Mouse (Mus musculus): Measurements from ENCODE around the gene Gm16223. TPM values are rescaled to one million over a fixed set of nuclear protein-coding genes. Genes with fewer than 3 reads are reported as not detected.

The Gm16223 gene
- polyA plus RNA-seq, 1 experiment from 2014 or later: not detected

DNA sequence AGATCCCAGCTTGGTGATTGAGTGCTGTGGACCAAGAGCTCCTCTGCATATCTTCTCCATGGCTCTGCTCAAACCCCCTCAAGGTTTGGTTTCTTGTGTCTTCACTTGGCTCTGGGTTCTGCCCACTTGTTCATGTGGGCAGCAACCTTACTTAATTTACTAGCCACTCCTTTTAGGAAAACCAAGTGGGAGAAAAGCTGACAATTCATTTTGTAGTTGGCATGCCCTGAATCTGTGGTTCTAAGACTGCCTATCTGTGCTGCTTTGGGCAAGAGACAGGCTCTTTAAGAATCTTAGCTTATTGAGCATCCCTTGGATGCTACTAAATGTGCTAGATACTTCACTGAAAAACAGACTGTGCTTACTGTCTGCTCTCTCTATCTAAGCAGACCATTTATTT lies 172.0 kb downstream of the Gm16223 start:
- no peak for ATAC-seq
- Histone ChIP-seq H3K4me2 (replicated peaks) (no peak overlapping the region), H3K9me3 (no peaks in the 10 kb centered on the region), H3K27me3 (replicated peaks) (no peaks in the 10 kb centered on the region), H3K4me3 (replicated peaks) (no peak overlapping the region), H3K9ac (no peak overlapping the region), H3K27ac (no peak overlapping the region), H3K36me3 (no peaks in the 10 kb centered on the region), H3K4me1 (replicated peaks) (no peaks in the 10 kb centered on the region)

DNA sequence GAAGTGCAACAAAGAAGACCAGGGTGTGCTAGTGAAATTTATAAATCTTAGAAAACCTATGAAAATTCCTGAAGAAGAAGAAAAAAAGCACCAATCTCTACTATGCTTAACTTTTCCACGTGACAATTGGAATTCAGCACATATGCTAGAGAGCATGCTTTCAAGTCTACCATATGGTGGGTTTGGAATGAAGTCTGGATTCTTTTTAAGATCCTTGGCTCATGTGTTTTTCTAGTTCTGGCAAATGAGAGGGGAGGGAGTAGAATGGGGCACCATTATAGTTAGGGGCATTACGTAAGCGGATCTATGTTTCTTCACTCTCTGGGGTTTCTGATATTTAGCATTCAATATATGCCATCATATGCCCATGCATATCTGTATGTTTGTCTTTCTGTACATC lies 182.6 kb downstream of the Gm16223 start:
- no peaks in the 10 kb centered on the region for H3K9me3 ChIP-seq
- ATAC-seq: no peak
- H3K9ac ChIP-seq: no peak overlapping the region
- no peaks in the 10 kb centered on the region for H3K4me1 ChIP-seq (replicated peaks)
- no peaks in the 10 kb centered on the region for H3K36me3 ChIP-seq
- no peak overlapping the region for H3K4me2 ChIP-seq (replicated peaks)
- no peak overlapping the region for H3K27ac ChIP-seq
- WGBS: 86% methylated on average over 3 of the region's 3 CpGs
- no peak overlapping the region for H3K4me3 ChIP-seq (replicated peaks)
- no peaks in the 10 kb centered on the region for H3K27me3 ChIP-seq (replicated peaks)

Other genes starting within 250 kb of the Gm16223 start
- gene Bod1l, start 223.6 kb upstream of the Gm16223 start, polyA plus RNA-seq (2015; fragmentation: Nextera tagmentation; extraction: Ambion mirVana): 19.1 and 20.2 TPM in 2 replicates